Mouse (Mus musculus): ENCODE data around the gene Ugcg.
A peak's percentile ranks its signal among the peaks of the same experiment; 100 is the strongest.

DNA sequence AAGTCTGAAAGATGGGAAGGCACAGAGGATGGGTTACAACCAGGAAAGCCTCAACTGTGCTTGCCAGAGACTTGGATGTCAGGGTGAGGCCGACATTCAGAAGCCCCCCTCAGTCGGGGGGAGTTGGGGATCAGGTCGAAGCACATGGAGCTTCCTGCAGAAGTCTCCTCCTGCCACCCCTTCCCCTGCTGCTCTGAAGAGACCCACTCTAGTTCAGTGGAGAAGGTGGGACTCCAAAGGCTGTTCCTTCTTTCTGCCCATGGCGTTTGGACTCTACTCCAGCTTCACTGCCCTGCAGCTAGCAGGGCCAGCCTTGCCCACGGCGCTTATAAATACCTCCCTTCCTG, 8.0 kb downstream of the Ugcg start:
- TF ChIP-seq POLR2A (IDR thresholded peaks at IDR 0.05; ENCODE audit: insufficient read length, low read depth) (no peak), SRF (IDR thresholded peaks at IDR 0.05; ENCODE audit: control insufficient read depth, insufficient read length, low read depth) (no peak), USF1 (IDR thresholded peaks at IDR 0.05; ENCODE audit: low read depth) (no peak), MAX (IDR thresholded peaks at IDR 0.05; ENCODE audit: low read depth) (no peak), TCF12 (IDR thresholded peaks at IDR 0.05; ENCODE audit: insufficient read depth, poor library complexity, severe bottlenecking) (no peak), E2F4 (IDR thresholded peaks at IDR 0.05; ENCODE audit: insufficient read depth) (no peak), MYOG (IDR thresholded peaks at IDR 0.05; ENCODE audit: control insufficient read depth in 1 of 3, insufficient read depth in 1 of 3, insufficient read length in 2 of 3, low read depth in 2 of 3) (no peak), CEBPB (IDR thresholded peaks at IDR 0.05; ENCODE audit: insufficient read depth, poor library complexity, severe bottlenecking) (no peak), POLR2AphosphoS2 (IDR thresholded peaks at IDR 0.05; ENCODE audit: insufficient read length, low read depth) (peak; percentile 18), REST (IDR thresholded peaks at IDR 0.05; ENCODE audit: insufficient read depth, insufficient read length) (no peak), MYOD1 (IDR thresholded peaks at IDR 0.05; ENCODE audit: control insufficient read depth in 1 of 3, insufficient read length in 2 of 3, low read depth in 2 of 3) (no peak)

Measured in myocyte (in vitro differentiated cells).